Mouse (Mus musculus) thymus, adult 2 months (tissue): ENCODE results near the gene Cs. TPM values are rescaled to one million over a fixed set of nuclear protein-coding genes. Genes with fewer than 3 reads are reported as not detected.

Experiments used
- DNase-seq: peaks from one replicate; pipeline ENCODE4 v3.0.0; 2021
- H3K27ac ChIP-seq: fragments of 200-500 bp; 2 replicates; pipeline ENCODE4 v1.5.1; 2012; ENCODE audit warnings: low read length, control low read depth; ENCODE audit not compliant: control insufficient read depth, insufficient read depth
- H3K27me3 ChIP-seq: fragments of 200-500 bp; 2 replicates; pipeline ENCODE4 v1.6.1; 2012; ENCODE audit warnings: mild to moderate bottlenecking, low read length, moderate library complexity, mixed read lengths; ENCODE audit not compliant: control insufficient read depth, insufficient read depth
- H3K36me3 ChIP-seq: fragments of 200-500 bp; 2 replicates; pipeline ENCODE4 v1.6.1; 2012; ENCODE audit warnings: mild to moderate bottlenecking, low read length, moderate library complexity; ENCODE audit not compliant: control insufficient read depth, insufficient read depth
- H3K4me1 ChIP-seq: fragments of 200-500 bp; replicated peaks from 2 replicates; pipeline ENCODE4 v1.6.1; 2012; ENCODE audit warnings: low read length; ENCODE audit not compliant: control insufficient read depth, insufficient read depth
- H3K4me3 ChIP-seq: fragments of 200-500 bp; 2 replicates; pipeline ENCODE4 v1.5.1; 2012; ENCODE audit warnings: mild to moderate bottlenecking, low read length, control low read depth, moderate library complexity; ENCODE audit not compliant: control insufficient read depth, insufficient read depth
- CTCF ChIP-seq: fragments of 200-500 bp; IDR thresholded peaks from 2 replicates; pipeline ENCODE4 v1.5.1; 2012; ENCODE audit warnings: mild to moderate bottlenecking, control low read depth, low read length, moderate library complexity, borderline replicate concordance; ENCODE audit not compliant: control insufficient read depth, poor library complexity, insufficient read depth; ENCODE audit errors: extremely low read depth
- POLR2A ChIP-seq: fragments of 200-500 bp; IDR thresholded peaks from 2 replicates; pipeline ENCODE4 v1.6.1; 2012; ENCODE audit warnings: mild to moderate bottlenecking, low read length, control low read depth, moderate library complexity; ENCODE audit not compliant: control insufficient read depth, poor library complexity, insufficient read depth; ENCODE audit errors: extremely low read depth
- WGBS: fragments of 180-500 bp; shearing (Covaris S2); methylation state at CpG from one replicate; pipeline ENCODE4 v1.1.7; 2018; 5-methylcytosine and 5-hydroxymethylcytosine counted together
- polyA plus RNA-seq: library from polyadenylated mRNA; depleted of rRNA; stranded (reverse); fragments of >200 nt; gene quantifications from 2 replicates; pipeline ENCODE4 v1.2.3, GENCODE M21; 2012; rRNA removed

Gene Cs
- polyA plus RNA-seq, 1 experiment = 225 TPM

DNA sequence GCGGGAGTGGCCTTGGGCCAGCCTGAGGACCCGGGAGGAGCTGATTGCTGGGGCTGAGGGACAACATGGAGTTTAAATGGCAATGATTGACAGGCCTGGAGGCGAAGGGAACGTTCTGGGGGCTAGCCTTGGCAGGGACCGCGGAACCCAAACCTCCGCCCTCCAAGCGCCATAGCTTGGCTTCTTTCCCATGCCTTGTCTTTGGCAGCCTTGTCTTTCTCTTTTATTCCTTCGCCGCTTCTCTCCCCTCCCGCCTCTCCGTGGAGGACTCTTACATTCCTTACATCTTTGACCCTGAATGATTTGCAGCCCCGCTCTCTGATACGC is 74.5 kb downstream of the Cs start:
- TF ChIP-seq POLR2A = no peak
- TF ChIP-seq CTCF = no peak
- H3K27me3 ChIP-seq = no peaks in the 10 kb centered on the region
- DNase-seq = no peak
- peaks cover 25% of the 10 kb centered on the region for H3K4me1 ChIP-seq
- peaks cover 11% of the 10 kb centered on the region; the same call in 1 of the 2 replicates for H3K36me3 ChIP-seq
- peak overlapping the region; percentile 87 for H3K4me3 ChIP-seq
- H3K27ac ChIP-seq = no peak overlapping the region
- 7% methylated on average over 14 of the region's 14 CpGs for WGBS

Other genes starting within 250 kb of the Cs start
- 126 and 131 TPM in 2 replicates for gene Baz2a, start 246.2 kb upstream of the Cs start, polyA plus RNA-seq
- gene Rbms2, start 157.4 kb upstream of the Cs start, polyA plus RNA-seq = 65.3 and 76.2 TPM in 2 replicates
- gene Gls2, start 143.3 kb upstream of the Cs start, polyA plus RNA-seq = 1.2 and 6.6 TPM in 2 replicates
- gene Spryd4, start 125.9 kb upstream of the Cs start, polyA plus RNA-seq = 9.8 and 10.9 TPM in 2 replicates
- 0.19 and 0.24 TPM in 2 replicates for gene Mip, start 111.9 kb upstream of the Cs start, polyA plus RNA-seq
- gene Timeless, start 105.7 kb upstream of the Cs start, polyA plus RNA-seq = 21.3 and 29.3 TPM in 2 replicates
- 0.39 and 0.96 TPM in 2 replicates for gene Apon, start 83.6 kb upstream of the Cs start, polyA plus RNA-seq
- gene Apof, start 69.1 kb upstream of the Cs start, polyA plus RNA-seq = 0.38 and 4.1 TPM in 2 replicates
- gene Stat2, start 67.2 kb upstream of the Cs start, polyA plus RNA-seq = 54.9 and 62.0 TPM in 2 replicates
- 2.0 and 2.5 TPM in 2 replicates for gene Il23a, start 39.0 kb upstream of the Cs start, polyA plus RNA-seq
- gene Pan2, start 34.4 kb upstream of the Cs start, polyA plus RNA-seq = 67.5 and 68.4 TPM in 2 replicates
- 34.3 and 41.7 TPM in 2 replicates for gene Cnpy2, start 15.3 kb upstream of the Cs start, polyA plus RNA-seq
- gene Coq10a, start 31.3 kb downstream of the Cs start, polyA plus RNA-seq = 62.9 and 71.7 TPM in 2 replicates
- gene Ankrd52, start 39.4 kb downstream of the Cs start, polyA plus RNA-seq = 71.0 and 87.0 TPM in 2 replicates
- 0.53 and 0.65 TPM in 2 replicates for gene Slc39a5, start 63.5 kb downstream of the Cs start, polyA plus RNA-seq
- gene Nabp2, start 73.8 kb downstream of the Cs start, polyA plus RNA-seq = 18.0 and 20.8 TPM in 2 replicates
- 37.8 and 40.4 TPM in 2 replicates for gene Rnf41, start 73.9 kb downstream of the Cs start, polyA plus RNA-seq
- 176 and 211 TPM in 2 replicates for gene Smarcc2, start 121.5 kb downstream of the Cs start, polyA plus RNA-seq
- gene Myl6, start 156.4 kb downstream of the Cs start, polyA plus RNA-seq = 445 and 566 TPM in 2 replicates
- gene Myl6b, start 161.0 kb downstream of the Cs start, polyA plus RNA-seq = 2.7 and 3.9 TPM in 2 replicates
- gene Esyt1, start 188.1 kb downstream of the Cs start, polyA plus RNA-seq = 146 and 155 TPM in 2 replicates
- 25.6 and 27.1 TPM in 2 replicates for gene Zc3h10, start 210.0 kb downstream of the Cs start, polyA plus RNA-seq
- gene Rpl41, start 211.6 kb downstream of the Cs start, polyA plus RNA-seq = 1,821 and 2,108 TPM in 2 replicates
- 46.8 and 52.9 TPM in 2 replicates for gene Pa2g4, start 228.3 kb downstream of the Cs start, polyA plus RNA-seq